Mouse (Mus musculus): ENCODE data around the gene Tmem131l. TPM values are rescaled to one million over a fixed set of nuclear protein-coding genes. Genes with fewer than 3 reads are reported as not detected.

Gene Tmem131l
- polyA plus RNA-seq, 1 experiment, result 24.5 TPM

GRCm38 (mm10) chr3:83987533-83988112 is 52.4 kb downstream of the Tmem131l start:
- TF ChIP-seq CTCF (IDR thresholded peaks at IDR 0.05; ENCODE audit: insufficient read depth, low read length) (no peak), POLR2A (IDR thresholded peaks at IDR 0.05; ENCODE audit: borderline replicate concordance, extremely low read depth, low read depth, low read length) (no peak)
- DNase-seq, result no peak
- 71% methylated on average over 8 of the region's 8 CpGs for WGBS

GRCm38 (mm10) chr3:83986740-83987139 is 53.2 kb downstream of the Tmem131l start:
- peaks cover 4% of the 10 kb centered on the region; the same call in 1 of the 2 replicates for H3K4me1 ChIP-seq (ENCODE audit: control insufficient read depth, insufficient read depth, low read length)
- WGBS, result 86% methylated on average over 3 of the region's 3 CpGs
- H3K4me3 ChIP-seq (replicated peaks; ENCODE audit: extremely low read depth, low read depth, low read length), result no peak overlapping the region
- no peak for DNase-seq
- TF ChIP-seq POLR2A (IDR thresholded peaks at IDR 0.05; ENCODE audit: borderline replicate concordance, extremely low read depth, low read depth, low read length), result no peak
- TF ChIP-seq CTCF (IDR thresholded peaks at IDR 0.05; ENCODE audit: insufficient read depth, low read length), result no peak

More at GRCm38 (mm10) chr3:83987533-83988112, 52.4 kb downstream of the Tmem131l start:
- no peak overlapping the region for H3K4me3 ChIP-seq (replicated peaks; ENCODE audit: extremely low read depth, low read depth, low read length)
- H3K4me1 ChIP-seq (ENCODE audit: control insufficient read depth, insufficient read depth, low read length), result peaks cover 6% of the 10 kb centered on the region

- TF ChIP-seq CTCF (IDR thresholded peaks at IDR 0.05; ENCODE audit: insufficient read depth, low read length) (no peak), POLR2A (IDR thresholded peaks at IDR 0.05; ENCODE audit: borderline replicate concordance, extremely low read depth, low read depth, low read length) (no peak)
- 91% methylated on average over 6 of the region's 6 CpGs for WGBS
- no peak for DNase-seq
- peaks cover 4% of the 10 kb centered on the region; the same call in 1 of the 2 replicates for H3K4me1 ChIP-seq (ENCODE audit: control insufficient read depth, insufficient read depth, low read length)
- H3K4me3 ChIP-seq (replicated peaks; ENCODE audit: extremely low read depth, low read depth, low read length), result no peak overlapping the region
Observed at GRCm38 (mm10) chr3:83985426-83985825, 54.5 kb downstream of the Tmem131l start.

GRCm38 (mm10) chr3:83984379-83984778 is 55.6 kb downstream of the Tmem131l start:
- no peak for DNase-seq
- Histone ChIP-seq H3K4me3 (replicated peaks; ENCODE audit: extremely low read depth, low read depth, low read length) (no peak overlapping the region), H3K4me1 (ENCODE audit: control insufficient read depth, insufficient read depth, low read length) (peaks cover 4% of the 10 kb centered on the region; the same call in 1 of the 2 replicates)
- TF ChIP-seq POLR2A (IDR thresholded peaks at IDR 0.05; ENCODE audit: borderline replicate concordance, extremely low read depth, low read depth, low read length), result no peak
- 66% methylated on average over 4 of the region's 4 CpGs for WGBS

GRCm38 (mm10) chr3:83982821-83983220 is 57.2 kb downstream of the Tmem131l start:
- H3K4me3 ChIP-seq (replicated peaks; ENCODE audit: extremely low read depth, low read depth, low read length), result no peak overlapping the region
- 89% methylated on average over 4 of the region's 4 CpGs for WGBS
- no peak for DNase-seq
- H3K4me1 ChIP-seq (ENCODE audit: control insufficient read depth, insufficient read depth, low read length), result peaks cover 5% of the 10 kb centered on the region; the same call in 1 of the 2 replicates
- no peak for TF ChIP-seq POLR2A (IDR thresholded peaks at IDR 0.05; ENCODE audit: borderline replicate concordance, extremely low read depth, low read depth, low read length)
- no peak for TF ChIP-seq CTCF (IDR thresholded peaks at IDR 0.05; ENCODE audit: insufficient read depth, low read length)

- no peak overlapping the region for H3K4me3 ChIP-seq (replicated peaks; ENCODE audit: extremely low read depth, low read depth, low read length)
- peaks cover 5% of the 10 kb centered on the region; the same call in 1 of the 2 replicates for H3K4me1 ChIP-seq (ENCODE audit: control insufficient read depth, insufficient read depth, low read length)
- 69% methylated on average over 6 of the region's 6 CpGs for WGBS
- TF ChIP-seq CTCF (IDR thresholded peaks at IDR 0.05; ENCODE audit: insufficient read depth, low read length) (no peak), POLR2A (IDR thresholded peaks at IDR 0.05; ENCODE audit: borderline replicate concordance, extremely low read depth, low read depth, low read length) (no peak)
- no peak for DNase-seq
Observed at GRCm38 (mm10) chr3:83980231-83980872, 59.6 kb downstream of the Tmem131l start.

- no peak overlapping the region for H3K4me3 ChIP-seq (replicated peaks; ENCODE audit: extremely low read depth, low read depth, low read length)
- peaks cover 5% of the 10 kb centered on the region; the same call in 1 of the 2 replicates for H3K4me1 ChIP-seq (ENCODE audit: control insufficient read depth, insufficient read depth, low read length)
- 80% methylated on average over 4 of the region's 4 CpGs for WGBS
- no peak for TF ChIP-seq CTCF (IDR thresholded peaks at IDR 0.05; ENCODE audit: insufficient read depth, low read length)
- no peak for TF ChIP-seq POLR2A (IDR thresholded peaks at IDR 0.05; ENCODE audit: borderline replicate concordance, extremely low read depth, low read depth, low read length)
- DNase-seq, result no peak
Observed at GRCm38 (mm10) chr3:83978497-83979410, 61.2 kb downstream of the Tmem131l start.

- TF ChIP-seq POLR2A (IDR thresholded peaks at IDR 0.05; ENCODE audit: borderline replicate concordance, extremely low read depth, low read depth, low read length) (no peak), CTCF (IDR thresholded peaks at IDR 0.05; ENCODE audit: insufficient read depth, low read length) (no peak)
- 36% methylated on average over 3 of the region's 3 CpGs for WGBS
- Histone ChIP-seq H3K4me1 (ENCODE audit: control insufficient read depth, insufficient read depth, low read length) (peaks cover 5% of the 10 kb centered on the region; the same call in 1 of the 2 replicates), H3K4me3 (replicated peaks; ENCODE audit: extremely low read depth, low read depth, low read length) (no peak overlapping the region)
- DNase-seq, result no peak
Observed at GRCm38 (mm10) chr3:83977817-83978216, 62.2 kb downstream of the Tmem131l start.

GRCm38 (mm10) chr3:83976161-83976560 is 63.8 kb downstream of the Tmem131l start:
- 86% methylated on average over 3 of the region's 3 CpGs for WGBS
- Histone ChIP-seq H3K4me3 (replicated peaks; ENCODE audit: extremely low read depth, low read depth, low read length) (no peak overlapping the region), H3K4me1 (ENCODE audit: control insufficient read depth, insufficient read depth, low read length) (peaks cover 5% of the 10 kb centered on the region; the same call in 1 of the 2 replicates)
- DNase-seq, result no peak
- TF ChIP-seq POLR2A (IDR thresholded peaks at IDR 0.05; ENCODE audit: borderline replicate concordance, extremely low read depth, low read depth, low read length), result no peak
- no peak for TF ChIP-seq CTCF (IDR thresholded peaks at IDR 0.05; ENCODE audit: insufficient read depth, low read length)

All from lung, adult 2 months (tissue).